Mouse (Mus musculus) hindbrain, embryonic 11.5 days (tissue): ENCODE measurements around the gene Txndc9. TPM values are rescaled to one million over a fixed set of nuclear protein-coding genes. Genes with fewer than 3 reads are reported as not detected.
"Not testable (repeated sequence)": the region's sequence is repeated elsewhere in the genome, so short reads cannot be mapped to it uniquely, and the experiment has no call there.

Experiments used
- ATAC-seq: fragments of 200-750 bp; cut with Nextera tagmentation; 2 replicates; pipeline ENCODE4 v1.8.0; 2017; ENCODE audit warnings: mild to moderate bottlenecking, moderate TSS enrichment, moderate library complexity; ENCODE audit not compliant: low FRiP score
- DNase-seq: peaks from one replicate; pipeline ENCODE4 v3.0.0-alpha.2; 2015; ENCODE audit warnings: low spot score
- H3K27ac ChIP-seq: fragments of 300-500 bp; sonication (generic); 2 replicates; pipeline ENCODE4 v1.5.1; 2014; ENCODE audit warnings: mild to moderate bottlenecking, low read depth, low read length
- H3K27me3 ChIP-seq: fragments of 300-500 bp; sonication (generic); 2 replicates; pipeline ENCODE4 v1.6.1; 2014; ENCODE audit warnings: mild to moderate bottlenecking, low read length, moderate library complexity, mixed read lengths; ENCODE audit not compliant: control insufficient read depth, insufficient read depth
- H3K36me3 ChIP-seq: fragments of 300-500 bp; sonication (generic); 2 replicates; pipeline ENCODE4 v1.6.1; 2014; ENCODE audit warnings: mild to moderate bottlenecking, low read length, moderate library complexity, mixed read lengths; ENCODE audit not compliant: control insufficient read depth, insufficient read depth
- H3K4me1 ChIP-seq: fragments of 300-500 bp; sonication (generic); replicated peaks from 2 replicates; pipeline ENCODE4 v1.6.1; 2014; ENCODE audit warnings: low read length, mixed read lengths; ENCODE audit not compliant: control insufficient read depth, insufficient read depth
- H3K4me2 ChIP-seq: fragments of 300-500 bp; sonication (generic); replicated peaks from 2 replicates; pipeline ENCODE4 v1.6.1; 2014; ENCODE audit warnings: mild to moderate bottlenecking, low read depth, low read length
- H3K4me3 ChIP-seq: fragments of 300-500 bp; sonication (generic); 2 replicates; pipeline ENCODE4 v1.5.1; 2014; ENCODE audit warnings: low read depth, low read length
- H3K9ac ChIP-seq: fragments of 300-500 bp; sonication (generic); 2 replicates; pipeline ENCODE4 v1.6.1; 2014; ENCODE audit warnings: low read depth, low read length
- H3K9me3 ChIP-seq: fragments of 300-500 bp; sonication (generic); 2 replicates; pipeline ENCODE4 v1.6.1; 2016; ENCODE audit warnings: low read length; ENCODE audit not compliant: control insufficient read depth
- WGBS: fragments of 180-500 bp; shearing (Covaris S2); extraction: QIAGEN DNeasy Blood & Tissue Kit; methylation state at CpG from one replicate; pipeline ENCODE4 v1.1.7; 2014; 5-methylcytosine and 5-hydroxymethylcytosine counted together
- polyA plus RNA-seq: library from polyadenylated mRNA; unstranded; fragments of >200 nt; fragmentation: Nextera tagmentation; extraction: Ambion mirVana; gene quantifications from 2 replicates; pipeline ENCODE4 v1.2.1, GENCODE M21; 2014

The Txndc9 gene
- polyA plus RNA-seq, 1 experiment from 2014 or later = 188 TPM

DNA sequence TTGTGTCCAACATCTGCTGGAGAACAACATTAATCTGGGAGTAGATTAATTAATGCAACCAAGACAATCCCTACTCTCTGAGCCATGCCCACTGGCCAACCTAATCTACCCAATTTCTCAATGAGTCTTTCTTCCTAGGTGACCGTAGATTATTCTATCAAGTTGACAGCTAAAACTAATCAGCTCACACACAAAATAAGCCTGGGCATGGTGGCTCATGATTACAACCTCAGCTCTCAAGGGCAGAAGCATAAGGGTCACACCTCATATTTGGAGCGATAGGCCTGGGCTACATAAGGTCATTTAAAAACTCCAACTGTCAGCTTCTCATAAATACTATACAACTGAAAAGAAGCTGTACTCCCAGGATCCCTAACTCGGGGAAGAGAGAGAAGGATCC is 1.5 kb downstream of the Txndc9 start:
- Histone ChIP-seq H3K27me3 (no peaks in the 10 kb centered on the region), H3K9me3 (no peaks in the 10 kb centered on the region), H3K27ac (no peak overlapping the region), H3K4me2 (peak overlapping the region; percentile 92), H3K4me1 (peaks cover 4% of the 10 kb centered on the region; the same call in 1 of the 2 replicates), H3K36me3 (peaks cover 9% of the 10 kb centered on the region; the same call in 1 of the 2 replicates), H3K9ac (peak overlapping the region; percentile 74), H3K4me3 (peak overlapping the region; percentile 96)
- WGBS = 61% methylated on average over 3 of the region's 3 CpGs
- DNase-seq = no peak
- no peak for ATAC-seq

GRCm38 (mm10) chr1:37987856-37988255 is 9.8 kb downstream of the Txndc9 start:
- no peak overlapping the region for H3K4me3 ChIP-seq
- no peak overlapping the region for H3K27ac ChIP-seq
- no peaks in the 10 kb centered on the region for H3K9me3 ChIP-seq
- DNase-seq (no peak), ATAC-seq (no peak)
- no peaks in the 10 kb centered on the region for H3K27me3 ChIP-seq
- H3K4me1 ChIP-seq = no peaks in the 10 kb centered on the region
- H3K36me3 ChIP-seq = peaks cover 9% of the 10 kb centered on the region; the same call in 1 of the 2 replicates
- H3K9ac ChIP-seq = no peak overlapping the region
- H3K4me2 ChIP-seq = no peak overlapping the region
- WGBS = 93% methylated on average over 5 of the region's 5 CpGs

DNA sequence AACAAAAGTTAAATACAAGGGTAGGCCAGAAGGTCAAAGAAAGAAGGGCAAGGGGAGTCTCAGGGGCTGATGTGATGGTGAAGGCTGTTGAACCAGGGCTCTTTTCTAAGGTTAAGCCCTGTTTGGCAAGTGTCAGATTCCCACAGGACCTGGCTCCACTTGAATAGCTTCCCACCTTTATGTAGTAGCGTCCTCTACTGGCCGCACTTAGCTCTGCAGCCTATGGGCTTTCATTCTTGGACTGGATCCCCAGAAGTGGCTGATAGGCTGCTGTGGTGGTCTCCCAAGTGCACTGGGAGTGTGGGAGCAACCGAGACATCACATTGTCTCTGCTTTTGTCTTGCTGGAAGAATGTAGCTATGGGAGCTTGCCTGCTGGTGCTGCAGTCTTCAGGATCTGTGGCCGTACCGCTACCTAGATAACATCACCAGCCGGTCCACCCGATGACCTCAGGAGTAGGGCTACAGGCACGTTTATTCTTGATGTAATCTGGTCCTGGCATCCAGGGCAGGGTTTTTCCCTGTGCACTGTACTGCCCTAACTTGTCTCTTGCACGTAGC is 11.8 kb downstream of the Txndc9 start:
- Histone ChIP-seq H3K4me3 (no peak overlapping the region), H3K4me2 (no peak overlapping the region), H3K27ac (no peak overlapping the region), H3K9me3 (no peaks in the 10 kb centered on the region), H3K27me3 (no peaks in the 10 kb centered on the region), H3K36me3 (peaks cover 9% of the 10 kb centered on the region; the same call in 1 of the 2 replicates), H3K4me1 (no peaks in the 10 kb centered on the region), H3K9ac (no peak overlapping the region)
- DNase-seq = peak; percentile 44
- 82% methylated on average over 9 of the region's 9 CpGs for WGBS
- no peak for ATAC-seq

DNA sequence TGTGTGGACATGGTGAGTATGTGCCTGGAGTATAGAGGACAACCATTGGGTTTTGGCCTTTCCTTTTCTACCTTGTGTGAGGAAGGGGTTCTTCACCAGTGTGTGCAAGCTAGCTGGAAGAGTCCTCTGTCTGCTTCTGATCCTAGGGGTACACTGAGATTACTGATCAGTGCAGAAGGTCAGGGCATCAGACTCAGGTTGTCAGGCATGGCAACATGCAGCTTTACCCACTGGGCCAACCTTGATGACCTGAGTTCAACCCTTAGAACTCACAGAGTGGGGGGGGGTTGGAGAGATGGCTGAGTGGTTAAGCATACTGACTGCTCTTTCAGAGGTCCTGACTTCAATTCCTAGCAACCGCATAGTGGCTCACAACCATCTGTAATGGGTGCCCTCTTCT is 13.4 kb downstream of the Txndc9 start:
- Histone ChIP-seq H3K4me2 (no peak overlapping the region), H3K27ac (no peak overlapping the region), H3K9ac (no peak overlapping the region), H3K4me1 (no peaks in the 10 kb centered on the region), H3K4me3 (no peak overlapping the region), H3K36me3 (peaks cover 9% of the 10 kb centered on the region; the same call in 1 of the 2 replicates), H3K9me3 (no peaks in the 10 kb centered on the region), H3K27me3 (no peaks in the 10 kb centered on the region)
- no peak for DNase-seq
- ATAC-seq = no peak
- 100% methylated on average over 1 of the region's 1 CpGs for WGBS

DNA sequence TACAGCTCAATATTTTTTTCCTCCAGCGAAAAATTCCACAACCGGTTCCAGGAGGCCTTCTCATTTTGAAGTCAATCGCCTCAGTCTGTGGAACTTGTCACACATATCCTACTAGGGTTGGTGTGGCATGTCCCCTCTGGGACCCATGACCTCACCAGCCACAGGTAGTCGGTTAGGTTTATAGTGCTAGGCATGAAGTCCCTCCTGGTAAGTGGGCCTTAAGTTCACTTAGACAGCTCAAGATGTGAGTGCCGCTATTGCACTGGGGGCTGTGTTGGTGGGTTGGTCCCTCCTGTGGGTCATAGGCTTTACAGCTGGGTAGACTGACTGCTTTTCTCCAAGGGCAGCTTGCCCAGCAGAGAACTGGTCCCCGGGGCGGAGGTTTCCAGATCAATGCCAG is 20.4 kb downstream of the Txndc9 start:
- DNase-seq (no peak), ATAC-seq (no peak)
- Histone ChIP-seq H3K4me2 (no peak overlapping the region), H3K9ac (no peak overlapping the region), H3K4me3 (no peak overlapping the region), H3K4me1 (no peaks in the 10 kb centered on the region), H3K27ac (no peak overlapping the region), H3K27me3 (no peaks in the 10 kb centered on the region), H3K9me3 (no peaks in the 10 kb centered on the region), H3K36me3 (no peaks in the 10 kb centered on the region)
- WGBS = 79% methylated on average over 7 of the region's 7 CpGs

DNA sequence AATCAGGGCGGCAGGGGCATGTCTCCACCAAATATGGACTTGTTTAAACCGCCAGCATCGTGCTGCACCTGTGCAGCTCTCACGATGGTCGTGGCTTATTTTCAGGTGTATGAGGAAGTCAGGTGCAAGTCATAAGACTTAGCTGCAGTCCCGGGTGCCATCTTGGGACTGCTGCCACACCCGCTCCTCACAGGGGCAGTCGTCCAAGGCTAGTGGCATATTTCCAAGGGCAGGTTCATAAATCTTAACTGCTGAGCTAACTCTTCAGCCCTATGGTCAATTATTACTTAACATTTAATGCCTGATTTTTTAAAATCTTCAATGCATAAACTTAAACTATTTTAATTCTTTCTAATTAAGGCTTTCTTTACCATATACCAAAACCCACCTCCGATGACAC is 21.0 kb downstream of the Txndc9 start:
- not testable (repeated sequence) for ATAC-seq, H3K27ac ChIP-seq, H3K36me3 ChIP-seq, H3K4me2 ChIP-seq, H3K27me3 ChIP-seq, H3K4me3 ChIP-seq, H3K9ac ChIP-seq, H3K9me3 ChIP-seq, H3K4me1 ChIP-seq, DNase-seq
- 79% methylated on average over 9 of the region's 9 CpGs for WGBS

GRCm38 (mm10) chr1:37971520-37971919 is 26.2 kb downstream of the Txndc9 start:
- DNase-seq = no peak
- no peaks in the 10 kb centered on the region for H3K27me3 ChIP-seq
- WGBS = 63% methylated on average over 4 of the region's 4 CpGs
- no peaks in the 10 kb centered on the region for H3K9me3 ChIP-seq
- no peak overlapping the region for H3K4me2 ChIP-seq
- no peak overlapping the region for H3K4me3 ChIP-seq
- H3K4me1 ChIP-seq = no peaks in the 10 kb centered on the region
- H3K9ac ChIP-seq = no peak overlapping the region
- ATAC-seq = no peak
- no peak overlapping the region for H3K27ac ChIP-seq
- no peaks in the 10 kb centered on the region for H3K36me3 ChIP-seq

- no peak overlapping the region for H3K27ac ChIP-seq
- H3K9ac ChIP-seq = no peak overlapping the region
- 89% methylated on average over 6 of the region's 6 CpGs for WGBS
- no peaks in the 10 kb centered on the region for H3K4me1 ChIP-seq
- no peak for DNase-seq
- H3K27me3 ChIP-seq = no peaks in the 10 kb centered on the region
- no peak overlapping the region for H3K4me3 ChIP-seq
- no peaks in the 10 kb centered on the region for H3K9me3 ChIP-seq
- ATAC-seq = no peak
- no peak overlapping the region for H3K4me2 ChIP-seq
- H3K36me3 ChIP-seq = no peaks in the 10 kb centered on the region
Measured at GRCm38 (mm10) chr1:37968746-37969145, 28.9 kb downstream of the Txndc9 start.

DNA sequence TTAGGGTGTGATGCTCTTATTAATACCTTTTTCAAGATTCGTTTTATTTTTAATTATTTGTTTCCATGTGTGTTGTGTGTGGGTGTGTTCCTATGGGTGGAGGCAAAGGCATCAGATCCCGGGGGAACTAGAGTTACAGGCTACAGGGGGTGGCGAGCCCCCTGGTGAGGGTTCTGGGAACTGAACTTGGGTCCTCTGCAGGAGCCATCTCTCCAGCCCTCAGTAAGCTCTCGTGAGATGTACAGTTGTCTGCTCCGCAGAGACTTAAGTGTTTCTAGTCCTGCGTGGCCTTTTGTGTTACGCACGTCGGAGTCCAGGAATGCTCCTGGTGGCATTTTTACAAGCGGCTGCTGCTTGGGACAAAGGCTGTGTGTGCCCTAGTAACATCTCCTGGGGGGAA is 32.1 kb downstream of the Txndc9 start:
- H3K4me2 ChIP-seq = no peak overlapping the region
- H3K27me3 ChIP-seq = no peaks in the 10 kb centered on the region
- WGBS = 66% methylated on average over 10 of the region's 10 CpGs
- no peak overlapping the region for H3K27ac ChIP-seq
- no peaks in the 10 kb centered on the region for H3K4me1 ChIP-seq
- no peak for DNase-seq
- no peaks in the 10 kb centered on the region for H3K36me3 ChIP-seq
- no peaks in the 10 kb centered on the region for H3K9me3 ChIP-seq
- ATAC-seq = no peak
- H3K9ac ChIP-seq = no peak overlapping the region
- H3K4me3 ChIP-seq = no peak overlapping the region
